Mouse (Mus musculus): Measurements from ENCODE around the gene Gm5767.

DNA sequence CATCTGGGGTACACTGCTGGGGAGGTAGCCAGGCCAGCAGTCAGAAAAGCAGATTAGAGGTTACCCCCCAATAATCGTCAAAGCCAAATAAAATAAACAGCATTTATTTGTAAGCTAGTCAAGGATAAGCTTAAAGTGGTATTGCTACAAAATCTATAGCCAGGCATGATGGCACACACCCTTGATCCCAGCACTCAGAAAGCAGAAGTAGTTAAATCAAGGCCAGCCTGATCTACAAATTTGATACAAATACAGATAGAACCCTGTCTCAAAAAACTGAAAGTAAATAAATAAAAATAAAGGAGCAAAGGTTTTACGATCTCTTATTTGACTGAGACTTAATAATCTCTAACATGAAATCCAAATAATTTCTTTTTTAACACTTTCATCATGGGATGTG is 45.2 kb downstream of the Gm5767 start:
- TF ChIP-seq CTCF (IDR thresholded peaks at IDR 0.05; ENCODE audit: low read depth, low read length) = no peak
- TF ChIP-seq POLR2A (IDR thresholded peaks at IDR 0.05; ENCODE audit: extremely low read depth, insufficient read depth, low read length) = no peak
